Comparison of ENCODE assay signal across 1 mouse cellular context in the genomic region with DNA sequence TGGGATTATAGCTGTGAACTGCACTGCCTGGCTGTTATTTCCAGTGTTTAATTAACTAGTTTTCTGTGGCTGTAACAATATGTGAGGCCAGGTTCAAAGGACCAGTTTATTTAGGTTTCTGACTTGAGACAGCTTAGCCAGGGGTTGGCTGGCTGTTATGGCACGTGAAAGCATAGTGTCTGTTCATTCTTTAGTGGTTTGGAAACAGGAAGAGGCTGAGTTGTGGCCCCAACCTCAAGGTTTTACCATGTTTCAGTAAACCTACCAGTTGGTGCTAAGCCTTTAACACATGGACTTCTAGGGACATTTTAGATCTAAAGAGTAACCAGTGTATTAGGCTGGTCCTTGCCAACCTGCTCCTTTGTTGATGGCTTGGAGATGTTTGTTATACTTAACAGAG.
TF ChIP-seq lines count a peak whose summit lies in the region.

No protein-coding gene starts in this region.

TF ChIP-seq in CH12.LX, 34 proteins besides CTCF, POLR2A, EP300 and RAD21:
- no peak for TF ChIP-seq ZNF384 (IDR thresholded peaks at IDR 0.05; ENCODE audit: low read depth, low read length)
- peak; percentile 79 for TF ChIP-seq BHLHE40 (IDR thresholded peaks at IDR 0.05; ENCODE audit: low read depth, low read length)
